Mouse (Mus musculus) liver, adult (tissue): ENCODE measurements around the gene Knop1.

ENCODE experiments used
- GATA4 ChIP-seq: IDR thresholded peaks from 2 replicates; pipeline ENCODE4 v1.6.1; 2014; ENCODE audit warnings: mild to moderate bottlenecking, low read length; ENCODE audit not compliant: insufficient replicate concordance

Knop1 gene

DNA sequence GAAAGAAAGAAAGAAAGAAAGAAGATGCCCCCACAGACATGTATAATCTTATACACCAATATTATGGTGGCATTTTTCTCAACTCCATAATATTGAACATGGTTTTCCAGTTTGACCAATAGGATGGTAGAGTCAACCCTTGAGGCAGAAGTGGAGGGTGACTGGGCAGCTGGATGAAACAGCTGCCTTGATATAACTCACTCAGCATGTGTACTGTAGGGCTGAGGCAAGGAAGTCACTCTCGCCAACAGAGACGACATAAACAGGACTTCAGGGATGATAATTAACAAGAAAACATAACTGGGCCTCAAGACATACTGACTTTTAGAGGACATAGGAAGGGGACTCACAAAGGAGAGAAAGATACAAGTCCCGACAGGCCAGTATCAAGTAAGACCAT is 1.4 kb downstream of the Knop1 start:
- no peak for TF ChIP-seq GATA4

DNA sequence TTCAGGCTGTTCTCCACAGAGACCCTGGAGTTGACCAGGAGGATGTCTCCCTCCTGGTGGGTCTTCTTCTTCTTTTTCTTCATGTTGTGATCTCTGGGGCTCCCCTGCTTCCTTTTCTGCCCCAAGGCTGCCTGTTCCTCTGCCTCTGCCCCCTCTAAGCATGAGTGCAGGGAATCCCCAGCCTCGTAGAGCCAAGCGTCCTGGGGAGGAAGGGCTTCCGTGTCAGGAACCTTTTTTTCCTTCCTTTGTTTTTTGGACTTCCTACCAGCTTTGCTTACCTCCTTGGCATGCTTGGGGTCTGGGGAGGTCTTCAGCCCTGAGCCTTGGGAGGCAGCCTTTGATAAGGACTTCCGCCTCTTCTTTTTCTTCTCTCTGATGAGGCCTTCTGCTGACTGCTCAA is 3.4 kb downstream of the Knop1 start:
- peak; percentile 59; the same call in 1 of the 2 replicates for TF ChIP-seq GATA4

DNA sequence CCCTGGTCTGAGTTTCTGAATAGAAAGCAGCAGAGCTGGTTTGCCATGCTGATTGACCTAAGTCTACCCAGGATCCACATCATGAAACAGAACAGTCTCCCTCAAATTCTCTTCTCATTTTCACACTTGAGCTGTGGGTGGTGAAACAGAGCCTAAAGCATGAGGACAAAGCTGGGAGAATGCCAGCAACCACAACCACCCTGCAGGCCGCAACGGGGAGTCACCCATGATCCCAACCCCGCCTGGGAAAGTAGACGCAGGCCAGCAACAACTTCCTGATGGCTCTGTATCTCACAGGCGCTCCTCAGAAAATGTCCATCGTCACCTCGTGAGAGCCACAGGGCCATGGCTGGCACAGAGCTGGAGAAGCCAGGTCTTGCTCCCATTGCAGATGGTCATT is 4.5 kb downstream of the Knop1 start:
- no peak for TF ChIP-seq GATA4

DNA sequence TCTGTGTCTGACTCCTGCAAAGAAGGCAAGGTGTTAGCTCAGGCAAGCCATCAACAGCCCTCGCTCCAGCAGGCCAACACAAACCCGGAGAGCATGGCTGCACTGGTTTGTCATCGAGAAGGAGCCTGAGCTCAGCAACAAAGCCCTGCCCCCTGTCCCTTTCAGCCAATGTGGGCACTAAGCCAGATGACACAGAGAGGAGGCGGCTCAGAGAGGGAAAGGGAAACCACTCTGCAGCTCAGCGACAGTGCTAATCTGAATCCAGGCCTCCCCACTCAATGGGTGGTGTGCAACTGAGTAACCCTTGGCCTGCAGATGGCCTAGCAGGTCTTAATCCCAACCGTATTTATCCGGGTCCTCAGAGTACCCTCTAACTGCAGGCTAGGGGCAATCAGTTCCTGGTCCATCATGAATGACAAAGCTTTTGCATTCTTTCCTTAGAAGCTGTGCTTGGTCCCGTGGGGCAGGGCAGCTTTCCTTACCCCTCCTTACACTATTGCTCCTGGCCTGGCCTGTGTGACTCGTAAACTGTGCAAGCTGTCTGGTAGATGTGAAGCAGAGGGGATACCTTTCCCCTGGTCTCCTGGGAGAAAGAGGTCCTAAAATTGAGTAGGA is 5.3 kb downstream of the Knop1 start:
- no peak for TF ChIP-seq GATA4

DNA sequence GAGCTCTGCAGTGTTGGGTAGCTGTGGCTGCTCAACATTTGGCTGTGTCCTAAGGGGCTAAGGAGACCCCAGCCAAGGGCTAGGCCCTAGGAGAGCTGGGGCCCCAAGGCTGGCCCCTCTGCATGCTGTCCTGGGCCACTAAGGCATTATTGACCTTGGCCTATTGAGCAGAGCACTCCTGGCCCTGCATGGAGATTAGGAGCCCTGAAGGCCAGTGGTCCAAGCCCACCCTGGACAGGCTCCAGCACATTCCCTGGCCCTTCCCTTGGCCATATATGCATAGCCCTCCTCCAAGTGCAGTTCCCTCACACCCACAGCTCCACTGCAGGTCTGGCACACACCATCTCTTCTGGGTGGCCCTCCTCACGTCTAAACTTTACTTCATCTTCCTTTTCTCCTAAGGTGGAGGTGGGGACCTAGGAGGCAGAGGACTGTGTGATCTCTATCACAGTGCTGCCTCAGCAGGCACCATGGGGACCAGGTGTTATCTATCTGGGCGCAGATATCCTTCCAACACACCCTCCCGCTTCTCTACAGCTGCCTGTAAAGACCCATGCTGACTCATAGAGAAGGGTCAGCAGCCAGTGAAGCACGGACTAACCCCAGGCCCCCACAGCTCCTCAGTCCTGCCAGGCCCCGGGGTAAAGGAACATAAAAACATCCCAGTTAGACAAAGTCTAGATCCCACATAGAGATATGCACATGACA is 6.4 kb downstream of the Knop1 start:
- TF ChIP-seq GATA4 = no peak

DNA sequence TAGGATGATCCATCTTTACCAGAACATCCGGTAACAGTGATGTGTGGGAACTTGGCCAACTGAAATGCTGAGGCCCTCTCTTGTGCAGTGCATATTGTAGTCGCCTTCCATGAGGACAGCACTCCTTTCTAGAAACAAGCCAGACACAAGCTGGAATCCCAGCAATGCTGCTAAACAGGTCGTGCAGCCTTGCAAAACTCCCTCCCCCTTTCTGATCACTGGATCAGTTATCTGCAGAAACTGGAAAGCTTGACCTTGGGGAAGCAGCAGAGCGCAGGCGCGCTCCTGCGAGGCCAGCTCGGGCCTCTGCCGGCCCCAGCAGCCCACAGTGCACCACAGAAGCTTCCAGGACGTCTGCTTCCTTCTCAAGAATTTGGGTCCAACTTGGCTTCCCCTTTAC is 7.3 kb downstream of the Knop1 start:
- TF ChIP-seq GATA4 = no peak

DNA sequence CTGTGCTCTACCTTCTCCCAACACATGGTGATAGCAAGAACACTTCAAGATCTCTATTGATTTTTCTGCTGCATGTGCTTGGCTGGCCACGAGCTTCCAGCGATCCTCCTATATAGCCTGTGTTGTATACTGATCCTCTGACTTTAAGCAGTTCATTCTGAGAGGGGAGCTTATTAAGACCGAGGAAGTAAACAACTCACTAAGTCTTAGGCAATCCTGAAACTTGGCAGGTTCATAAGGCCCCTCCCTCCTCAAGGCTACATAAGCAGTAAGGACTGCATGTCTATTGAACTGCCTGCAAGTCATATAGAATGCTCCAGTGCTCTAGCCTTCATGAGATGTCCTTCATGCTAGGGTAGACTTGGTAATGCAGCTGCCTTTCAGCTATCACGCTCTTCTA is 9.7 kb downstream of the Knop1 start:
- TF ChIP-seq GATA4 = no peak

DNA sequence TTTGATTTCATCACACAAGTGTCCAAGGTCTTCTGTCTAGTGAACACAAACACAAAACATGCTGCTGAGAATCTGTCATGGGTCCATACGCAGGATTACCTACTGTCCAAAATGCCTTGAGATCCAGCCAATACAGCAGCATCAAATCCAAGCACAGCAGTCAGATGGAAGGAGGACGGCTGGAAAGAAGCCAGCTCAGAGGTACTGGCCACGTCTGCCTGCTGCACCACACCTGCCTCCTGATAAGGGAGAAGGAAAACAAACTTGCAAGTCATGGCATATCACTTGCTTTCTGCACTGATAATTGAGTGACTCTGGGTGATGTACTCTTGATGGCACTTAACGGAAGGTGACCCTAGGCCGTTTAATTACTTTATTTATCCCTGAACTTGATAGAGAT is 10.9 kb downstream of the Knop1 start:
- TF ChIP-seq GATA4 = no peak

DNA sequence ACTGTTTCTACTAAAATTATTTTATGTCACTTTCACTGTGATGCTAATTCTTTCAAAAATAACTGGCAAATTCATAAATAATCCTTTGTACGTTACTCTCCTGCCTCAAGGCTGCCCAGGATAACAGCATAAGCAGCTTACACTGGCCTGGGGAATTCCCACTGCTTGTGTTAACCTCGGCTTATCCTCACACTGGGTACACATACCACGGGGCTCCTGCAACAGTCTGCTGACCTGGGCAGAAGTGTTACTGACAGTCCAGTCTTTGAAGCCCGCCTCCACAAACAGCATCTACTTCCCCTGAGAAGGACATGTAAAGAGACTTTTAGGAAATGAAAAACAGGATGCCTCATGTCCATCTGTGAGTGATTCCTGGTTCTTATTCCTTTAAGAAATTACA is 13.1 kb downstream of the Knop1 start:
- no peak for TF ChIP-seq GATA4

DNA sequence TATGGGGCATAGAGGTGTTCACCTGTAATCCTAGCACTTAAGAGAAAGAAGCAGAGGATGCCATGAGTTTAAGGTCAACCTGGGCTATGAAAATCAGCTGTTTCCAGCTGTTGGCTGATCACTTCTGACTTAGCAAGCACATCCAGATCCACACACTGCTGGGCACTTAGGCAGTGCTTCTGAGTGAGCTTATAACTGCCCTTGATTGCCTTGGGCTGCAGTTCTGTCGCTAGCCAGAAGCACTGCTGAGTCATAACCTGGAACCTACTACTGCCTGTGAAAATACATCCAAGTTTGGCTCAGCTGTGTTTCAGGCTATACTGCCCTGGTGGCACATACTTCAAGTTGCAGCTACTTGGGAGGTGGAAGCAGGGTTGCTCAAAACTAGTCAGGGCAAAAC is 14.3 kb downstream of the Knop1 start:
- TF ChIP-seq GATA4 = no peak

DNA sequence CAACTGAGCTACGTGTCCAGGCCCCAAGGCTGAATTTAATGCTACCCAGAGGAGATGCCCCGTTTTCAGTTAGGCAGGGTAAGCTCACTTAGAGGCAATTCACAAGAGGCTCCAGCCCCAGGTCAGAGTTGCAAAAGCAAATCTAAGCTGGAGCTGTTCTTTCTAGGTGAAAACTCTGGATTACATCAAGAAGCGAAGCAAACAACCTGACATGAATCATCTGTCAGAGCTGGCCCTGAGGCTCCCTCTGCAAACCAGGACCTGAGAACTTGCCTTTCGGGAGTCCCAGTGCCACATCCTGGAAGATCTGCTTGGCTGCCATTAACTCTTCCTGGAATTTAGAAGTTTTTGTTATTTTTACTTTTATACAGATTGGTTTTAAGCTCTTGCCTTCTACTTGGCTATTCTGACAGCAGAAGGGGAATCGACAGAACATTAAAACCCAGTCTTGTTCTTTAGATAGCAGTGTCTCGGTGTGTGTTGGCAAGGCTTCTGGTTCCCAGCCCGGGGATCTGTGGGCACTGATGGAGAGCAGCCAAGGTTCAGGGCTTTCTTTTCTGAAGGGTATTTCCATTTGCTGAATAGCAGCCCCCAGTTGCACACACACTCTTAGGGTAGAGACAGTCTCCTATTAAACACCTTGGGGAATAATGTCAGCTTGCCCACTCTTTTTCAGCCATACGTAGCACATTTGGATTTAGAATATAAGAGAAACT is 14.9 kb downstream of the Knop1 start:
- TF ChIP-seq GATA4 = no peak

DNA sequence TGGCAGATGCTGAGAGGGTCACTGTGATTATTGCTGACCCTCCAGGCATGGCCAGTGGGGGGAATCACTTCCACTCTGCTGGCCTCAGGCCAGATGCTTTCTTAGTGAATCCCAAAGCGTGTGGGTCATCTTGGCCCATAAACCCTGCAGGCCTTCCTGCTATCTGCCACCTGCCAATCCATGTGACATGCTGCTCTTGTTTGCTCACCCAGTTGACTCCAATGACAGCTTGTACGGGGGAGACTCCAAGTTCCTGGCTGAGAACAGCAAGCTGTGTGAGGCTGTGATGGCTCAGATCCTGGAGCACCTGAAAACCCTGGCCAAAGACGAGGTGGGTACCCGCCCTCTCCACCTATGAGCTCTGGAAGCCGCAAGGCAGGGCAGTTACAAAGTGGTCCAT is 18.2 kb downstream of the Knop1 start:
- TF ChIP-seq GATA4 = no peak

DNA sequence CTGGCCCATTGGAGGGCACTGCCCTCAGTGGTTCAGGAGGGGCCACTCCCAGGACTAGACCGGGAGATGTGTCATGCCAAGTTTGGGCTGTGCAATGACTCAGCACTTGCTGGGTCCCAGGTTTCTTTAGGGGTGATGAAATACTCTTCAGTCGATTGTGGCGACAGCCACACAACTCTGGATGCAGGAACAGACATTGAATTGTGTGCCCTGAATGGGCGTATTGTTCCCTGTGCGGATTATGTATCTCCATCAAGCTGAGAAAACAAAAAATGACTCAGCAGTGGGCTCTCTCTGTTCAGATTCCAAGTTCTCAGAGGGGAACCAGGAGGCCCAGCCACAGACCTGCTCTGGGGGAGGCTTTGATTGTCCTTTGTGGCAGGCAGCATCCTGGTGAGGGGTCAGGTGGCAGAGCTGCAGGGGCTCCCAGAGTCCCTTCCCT is 28.1 kb downstream of the Knop1 start:
- no peak for TF ChIP-seq GATA4

DNA sequence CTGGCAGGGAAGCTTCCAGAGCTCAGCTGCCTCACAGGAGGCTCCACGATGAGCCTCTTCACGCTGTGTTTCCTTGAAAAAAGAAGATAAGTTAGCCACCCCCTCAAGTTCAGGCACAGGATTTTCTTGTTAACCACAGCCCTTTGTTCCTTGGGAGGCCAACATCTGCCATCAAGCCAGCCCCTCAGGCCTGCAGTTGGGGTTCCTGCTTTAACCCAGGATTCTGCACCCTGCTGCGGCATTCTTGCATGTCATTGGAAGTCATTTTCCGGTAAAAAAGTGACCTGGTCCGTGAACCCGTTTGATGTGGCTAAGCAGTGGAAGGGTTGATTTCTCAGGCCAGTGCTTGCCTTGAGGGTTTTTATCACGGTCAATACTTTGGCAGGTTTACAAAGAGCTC is 31.6 kb downstream of the Knop1 start:
- no peak for TF ChIP-seq GATA4

DNA sequence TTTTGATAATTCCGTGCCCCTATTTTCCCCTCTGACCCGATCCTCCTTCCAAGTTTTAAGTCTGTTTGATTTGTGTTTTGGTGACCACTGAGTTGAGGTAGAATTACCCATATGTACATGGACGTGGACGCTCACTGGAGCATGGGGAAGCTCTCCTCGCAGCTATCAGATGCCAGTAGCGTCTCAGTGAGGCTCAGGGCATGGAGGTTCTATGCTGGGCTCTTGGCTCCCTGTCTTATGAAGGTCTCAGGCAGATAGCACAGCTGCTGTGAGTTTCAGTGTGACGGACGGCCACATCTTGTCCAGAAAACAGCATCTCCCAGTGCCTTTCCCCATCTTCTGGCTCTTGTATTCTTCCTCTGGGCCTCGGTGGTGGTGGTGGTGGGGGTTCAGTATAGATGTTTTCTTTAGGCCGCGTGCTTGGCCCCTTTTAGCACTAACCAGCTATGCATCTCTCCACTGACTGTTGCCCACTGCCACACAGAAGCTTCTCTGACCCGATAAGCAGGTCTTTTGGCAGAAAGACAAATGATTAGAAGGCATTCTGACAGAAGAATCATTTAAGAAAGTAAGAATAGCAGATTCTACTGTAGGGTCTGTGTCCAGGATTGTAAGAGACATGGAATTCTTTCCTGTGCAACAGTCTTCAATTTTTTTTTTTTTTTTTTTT is 34.0 kb downstream of the Knop1 start:
- no peak for TF ChIP-seq GATA4

DNA sequence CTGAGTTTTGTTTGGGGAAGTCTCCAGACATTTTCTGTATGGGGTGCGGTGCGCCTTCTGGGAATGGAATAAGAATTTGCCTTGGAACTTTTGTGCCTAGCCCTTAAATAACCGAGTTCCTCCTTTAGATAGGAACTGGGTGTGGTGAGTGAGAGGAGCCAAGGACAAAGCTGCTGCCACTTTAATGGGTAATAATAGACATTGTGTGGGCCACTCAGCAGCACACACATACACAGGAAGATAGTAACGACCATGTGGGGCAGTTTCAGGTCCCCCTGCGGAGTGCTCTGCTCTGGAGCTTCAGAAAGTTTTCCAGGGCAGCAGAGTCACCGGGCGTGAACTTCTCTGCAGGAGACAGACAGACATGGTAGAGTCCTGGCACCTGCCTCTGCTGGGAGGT is 34.7 kb downstream of the Knop1 start:
- no peak for TF ChIP-seq GATA4
